Mouse (Mus musculus): Measurements from ENCODE around the gene Rtl10. TPM values are rescaled to one million over a fixed set of nuclear protein-coding genes. Genes with fewer than 3 reads are reported as not detected.

Rtl10 gene
- total and polyA plus RNA-seq, 3 experiments: 4.8 to 21.1 (median 9.8) TPM

GRCm38 (mm10) chr16:18497865-18498515 is 711 bp upstream of the Rtl10 start:
- Histone ChIP-seq H3K36me3 (replicated peaks in 1 of 2; ENCODE audit: control insufficient read depth in 1 of 2, insufficient read depth in 1 of 2, low read length in 1 of 2) (peaks cover 15 to 27% of the 10 kb centered on the region in 2 experiments), H3K4me2 (ENCODE audit: insufficient read depth, low read depth, poor library complexity, severe bottlenecking) (peak overlapping the region; percentile 48), H3K9ac (ENCODE audit: insufficient read depth, low read depth) (peak overlapping the region; percentile 67), H3K27ac (ENCODE audit: insufficient read depth, low read depth) (peak overlapping the region; percentile 73), H3K27me3 (replicated peaks) (no peaks in the 10 kb centered on the region), H3K9me3 (replicated peaks; ENCODE audit: low read length) (no peaks in the 10 kb centered on the region), H3K4me1 (ENCODE audit: control insufficient read depth in 1 of 2, insufficient read depth in 2 of 2) (peaks cover 9 to 37% of the 10 kb centered on the region in 2 experiments), H3K4me3 (replicated peaks in 1 of 3; ENCODE audit: low read depth in 2 of 3, low read length in 2 of 3, poor library complexity in 1 of 3) (peak overlapping the region; percentile 82 to 91 (median 87)), H3K79me2 (replicated peaks; ENCODE audit: control insufficient read depth, extremely low read depth, insufficient read depth, poor library complexity, severe bottlenecking) (peaks cover 12% of the 10 kb centered on the region)
- dilution Hi-C loops (cut with MboI; ENCODE audit: extremely low pct_ligation_motif_present, extremely low pct_unique_long_range_greater_than_20kb, low sequenced_read_pairs) (no loop called here), in situ Hi-C loops (cut with MboI; ENCODE audit: low pct_ligation_motif_present, low pct_unique_long_range_greater_than_20kb, low sequenced_read_pairs) (no loop called here)
- DNase-seq (ENCODE audit: extremely low read depth): no peak
- TF ChIP-seq MAZ (IDR thresholded peaks at IDR 0.05; ENCODE audit: low read depth, low read length) (no peak), IRF4 (IDR thresholded peaks at IDR 0.05; ENCODE audit: low read depth, low read length) (no peak), KAT2A (IDR thresholded peaks at IDR 0.05; ENCODE audit: insufficient replicate concordance, low read length) (no peak), RCOR1 (conservative IDR thresholded peaks at IDR 0.05; ENCODE audit: low read depth, low read length) (no peak), ZNF384 (IDR thresholded peaks at IDR 0.05; ENCODE audit: low read depth, low read length) (0 out of 2 replicates have a peak, but pooled peaks have one; percentile 26), SMC3 (IDR thresholded peaks at IDR 0.05; ENCODE audit: low read depth, low read length) (no peak), GABPA (IDR thresholded peaks at IDR 0.05; ENCODE audit: insufficient replicate concordance, low read depth, low read length) (no peak), ZKSCAN1 (IDR thresholded peaks at IDR 0.05; ENCODE audit: borderline replicate concordance, low read depth, low read length) (no peak), CHD2 (IDR thresholded peaks at IDR 0.05; ENCODE audit: low read length) (no peak), JUN (IDR thresholded peaks at IDR 0.05; ENCODE audit: insufficient read depth, low read depth, low read length) (no peak), ZMIZ1 (IDR thresholded peaks at IDR 0.05; ENCODE audit: low read depth, low read length) (no peak), SIN3A (IDR thresholded peaks at IDR 0.05; ENCODE audit: low read length) (no peak; the same call in 1 of the 2 replicates), MEF2A (IDR thresholded peaks at IDR 0.05; ENCODE audit: borderline replicate concordance, low read depth, low read length) (no peak), HCFC1 (IDR thresholded peaks at IDR 0.05; ENCODE audit: low read depth, low read length) (no peak), MAFK (IDR thresholded peaks at IDR 0.05; ENCODE audit: insufficient replicate concordance, low read length) (0 out of 2 replicates have a peak, but pooled peaks have one; percentile 34), PAX5 (IDR thresholded peaks at IDR 0.05; ENCODE audit: low read length) (no peak), TBP (conservative IDR thresholded peaks at IDR 0.05; ENCODE audit: low read depth, low read length) (peak; percentile 32; the same call in 1 of the 2 replicates), MAX (IDR thresholded peaks at IDR 0.05; ENCODE audit: low read length) (no peak), EP300 (IDR thresholded peaks at IDR 0.05; ENCODE audit: low read length) (0 out of 2 replicates have a peak, but pooled peaks have one; percentile 31), USF2 (conservative IDR thresholded peaks at IDR 0.05; ENCODE audit: low read depth, low read length) (no peak), E2F4 (IDR thresholded peaks at IDR 0.05; ENCODE audit: insufficient replicate concordance, low read depth, low read length) (no peak), JUND (conservative IDR thresholded peaks at IDR 0.05; ENCODE audit: low read depth, low read length) (no peak), NELFE (IDR thresholded peaks at IDR 0.05; ENCODE audit: low read depth, low read length) (no peak), ELF1 (IDR thresholded peaks at IDR 0.05; ENCODE audit: low read depth, low read length) (no peak; the same call in 1 of the 2 replicates), UBTF (IDR thresholded peaks at IDR 0.05; ENCODE audit: low read depth, low read length) (no peak), ETS1 (conservative IDR thresholded peaks at IDR 0.05; ENCODE audit: low read depth, low read length) (peak; percentile 44)
